Mouse (Mus musculus) olfactory bulb, adult 2 months (tissue): ENCODE data around the gene Nav2.

Experiments
- CTCF ChIP-seq: fragments of 200-500 bp; IDR thresholded peaks from 2 replicates; pipeline ENCODE4 v1.5.1; 2012; ENCODE audit warnings: low read depth, mild to moderate bottlenecking, low read length, moderate library complexity; ENCODE audit not compliant: insufficient read depth
- POLR2A ChIP-seq: fragments of 200-500 bp; IDR thresholded peaks from 2 replicates; pipeline ENCODE4 v1.6.1; 2012; ENCODE audit warnings: mild to moderate bottlenecking, low read depth, low read length, moderate library complexity; ENCODE audit not compliant: insufficient read depth

DNA sequence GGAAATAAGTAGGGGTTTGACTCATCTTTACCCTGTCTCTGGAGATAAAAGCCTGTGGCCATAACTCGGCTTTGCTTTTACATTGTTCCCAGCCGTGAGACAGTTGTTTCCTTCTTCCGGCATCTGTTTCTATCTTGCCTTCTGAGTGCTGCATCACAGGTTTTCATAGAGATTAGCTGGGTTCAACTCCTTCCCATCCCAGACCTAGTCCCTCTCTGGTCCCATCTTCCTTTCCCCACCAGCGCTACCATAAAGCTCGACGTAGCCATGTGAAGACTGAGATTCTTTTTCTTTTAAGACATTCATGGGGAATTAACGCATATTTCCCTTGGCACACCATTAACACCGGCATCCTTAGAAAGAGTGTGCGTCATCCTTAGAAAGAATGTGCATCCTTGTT is 613.5 kb downstream of the Nav2 start:
- TF ChIP-seq POLR2A (no peak), CTCF (no peak)
